Mouse (Mus musculus): ENCODE measurements around the gene Pdcd11. TPM values are rescaled to one million over a fixed set of nuclear protein-coding genes. Genes with fewer than 3 reads are reported as not detected.

Gene Pdcd11
- polyA plus RNA-seq (2011; ENCODE audit: insufficient read depth, insufficient read length, low read depth, missing spikeins): 41.5 and 42.4 TPM in 2 replicates

GRCm38 (mm10) chr19:47090550-47091156 is at the start of gene Pdcd11, which contains the start of gene Usmg5:
TSS of gene Pdcd11 (plus strand) at chr19:47090768.
TSS of gene Usmg5 (minus strand) at chr19:47090647.
- H3K27me3 ChIP-seq (ENCODE audit: control insufficient read depth, insufficient read depth, low read length, poor library complexity, severe bottlenecking): no peaks in the 10 kb centered on the region
- H3K9me3 ChIP-seq (replicated peaks; ENCODE audit: control insufficient read depth, insufficient read depth, low read length, poor library complexity, severe bottlenecking): no peaks in the 10 kb centered on the region
- no peaks in the 10 kb centered on the region for H3K4me1 ChIP-seq (ENCODE audit: control insufficient read depth, insufficient read depth, low read length)
- peak within 1 kb of the TSS; percentile 94 for H3K4me3 ChIP-seq (ENCODE audit: low read depth, low read length)
- H3K27ac ChIP-seq (ENCODE audit: insufficient read depth, low read length): peak within 1 kb of the TSS; percentile 18
- peak within 1 kb of the TSS; percentile 84 for H3K9ac ChIP-seq (ENCODE audit: low read depth, poor library complexity, severe bottlenecking)
- peaks cover 31% of the 10 kb centered on the region for H3K36me3 ChIP-seq (ENCODE audit: control insufficient read depth, insufficient read depth, low read length, poor library complexity, severe bottlenecking)
- TF ChIP-seq POLR2A (IDR thresholded peaks at IDR 0.05; ENCODE audit: insufficient read depth, low read length) (peak; percentile 97), EP300 (IDR thresholded peaks at IDR 0.05; ENCODE audit: insufficient read depth, low read depth, low read length) (no peak)

DNA sequence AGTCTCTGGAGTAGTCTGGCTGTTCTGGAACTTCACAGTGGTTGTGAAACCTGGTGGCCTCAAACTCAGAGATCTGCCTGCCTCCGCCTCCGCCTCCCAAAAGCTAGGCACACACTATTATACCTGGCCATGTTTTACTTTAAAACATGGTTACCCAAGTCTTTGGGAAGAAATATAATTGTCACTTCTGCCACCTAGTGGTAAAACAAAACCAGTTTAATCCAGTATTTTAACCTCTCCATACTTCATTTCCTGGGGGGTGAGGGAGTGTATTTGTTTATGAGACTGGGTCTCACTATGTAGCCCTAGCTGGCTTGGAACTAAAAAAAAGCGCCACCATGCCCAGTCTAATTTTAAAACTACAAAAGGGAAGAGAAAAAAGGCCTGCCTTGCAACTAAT is 47.0 kb upstream of the Pdcd11 start:
- TF ChIP-seq POLR2A (IDR thresholded peaks at IDR 0.05; ENCODE audit: insufficient read depth, low read length) (no peak), CTCF (IDR thresholded peaks at IDR 0.05; ENCODE audit: low read depth, low read length) (no peak), EP300 (IDR thresholded peaks at IDR 0.05; ENCODE audit: insufficient read depth, low read depth, low read length) (no peak)
- Histone ChIP-seq H3K9ac (ENCODE audit: low read depth, poor library complexity, severe bottlenecking) (no peak overlapping the region), H3K4me1 (ENCODE audit: control insufficient read depth, insufficient read depth, low read length) (peaks cover 3% of the 10 kb centered on the region), H3K36me3 (ENCODE audit: control insufficient read depth, insufficient read depth, low read length, poor library complexity, severe bottlenecking) (peaks cover 63% of the 10 kb centered on the region), H3K9me3 (replicated peaks; ENCODE audit: control insufficient read depth, insufficient read depth, low read length, poor library complexity, severe bottlenecking) (no peaks in the 10 kb centered on the region), H3K4me3 (ENCODE audit: low read depth, low read length) (no peak overlapping the region), H3K27me3 (ENCODE audit: control insufficient read depth, insufficient read depth, low read length, poor library complexity, severe bottlenecking) (no peaks in the 10 kb centered on the region), H3K27ac (ENCODE audit: insufficient read depth, low read length) (no peak overlapping the region)

DNA sequence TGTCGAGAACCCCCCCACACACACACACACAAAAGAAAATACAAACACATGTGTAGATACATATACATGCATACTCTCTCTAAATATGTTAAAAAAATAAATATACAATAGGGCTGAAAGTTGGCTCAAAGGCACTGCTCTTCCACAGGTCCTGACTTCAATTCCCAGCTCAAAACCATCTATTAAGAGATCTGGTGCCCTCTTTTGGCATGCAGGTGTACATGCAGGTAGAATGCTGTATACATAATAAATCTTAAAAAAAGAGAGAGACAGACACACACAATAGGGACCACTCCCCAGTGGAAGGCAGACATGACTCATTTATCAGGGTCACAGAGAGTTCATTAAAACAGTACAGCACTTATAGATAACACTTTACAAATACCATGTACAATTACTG is 44.2 kb upstream of the Pdcd11 start:
- H3K36me3 ChIP-seq (ENCODE audit: control insufficient read depth, insufficient read depth, low read length, poor library complexity, severe bottlenecking): peaks cover 44% of the 10 kb centered on the region
- no peaks in the 10 kb centered on the region for H3K9me3 ChIP-seq (replicated peaks; ENCODE audit: control insufficient read depth, insufficient read depth, low read length, poor library complexity, severe bottlenecking)
- H3K4me3 ChIP-seq (ENCODE audit: low read depth, low read length): no peak overlapping the region
- H3K4me1 ChIP-seq (ENCODE audit: control insufficient read depth, insufficient read depth, low read length): peaks cover 1% of the 10 kb centered on the region
- no peak overlapping the region for H3K27ac ChIP-seq (ENCODE audit: insufficient read depth, low read length)
- TF ChIP-seq EP300 (IDR thresholded peaks at IDR 0.05; ENCODE audit: insufficient read depth, low read depth, low read length) (no peak), POLR2A (IDR thresholded peaks at IDR 0.05; ENCODE audit: insufficient read depth, low read length) (no peak), CTCF (IDR thresholded peaks at IDR 0.05; ENCODE audit: low read depth, low read length) (no peak)
- no peak overlapping the region for H3K9ac ChIP-seq (ENCODE audit: low read depth, poor library complexity, severe bottlenecking)
- H3K27me3 ChIP-seq (ENCODE audit: control insufficient read depth, insufficient read depth, low read length, poor library complexity, severe bottlenecking): no peaks in the 10 kb centered on the region

DNA sequence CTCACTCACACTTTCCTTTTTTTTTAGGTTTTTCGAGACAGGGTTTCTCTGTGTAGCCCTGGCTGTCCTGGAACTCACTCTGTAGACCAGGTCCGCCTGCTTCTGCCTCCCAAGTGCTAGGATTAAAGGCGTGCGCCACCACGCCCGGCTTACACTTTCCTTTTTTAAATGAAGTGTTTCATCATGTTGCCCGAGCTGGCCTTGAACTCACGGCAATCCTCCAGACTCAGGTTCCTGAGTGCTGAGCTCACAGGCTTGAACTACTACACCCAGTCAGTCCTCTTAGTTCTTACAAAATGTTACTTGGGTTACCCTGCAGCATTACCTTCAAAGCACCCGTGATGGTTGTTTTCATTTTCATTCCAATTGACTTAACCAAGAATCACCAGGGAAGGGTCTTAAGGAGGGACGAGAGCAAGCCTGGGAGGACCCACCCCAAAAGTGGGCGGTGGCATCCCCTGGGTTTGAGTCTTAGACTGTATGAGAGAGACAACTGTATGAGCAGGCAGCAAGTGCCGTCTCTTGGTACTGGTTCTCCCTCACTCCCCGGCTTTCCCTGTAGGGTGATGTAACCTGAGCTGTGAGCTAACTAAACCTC is 43.2 kb upstream of the Pdcd11 start:
- TF ChIP-seq CTCF (IDR thresholded peaks at IDR 0.05; ENCODE audit: low read depth, low read length) (no peak), EP300 (IDR thresholded peaks at IDR 0.05; ENCODE audit: insufficient read depth, low read depth, low read length) (no peak), POLR2A (IDR thresholded peaks at IDR 0.05; ENCODE audit: insufficient read depth, low read length) (no peak)
- no peak overlapping the region for H3K9ac ChIP-seq (ENCODE audit: low read depth, poor library complexity, severe bottlenecking)
- H3K36me3 ChIP-seq (ENCODE audit: control insufficient read depth, insufficient read depth, low read length, poor library complexity, severe bottlenecking): peaks cover 36% of the 10 kb centered on the region
- no peaks in the 10 kb centered on the region for H3K9me3 ChIP-seq (replicated peaks; ENCODE audit: control insufficient read depth, insufficient read depth, low read length, poor library complexity, severe bottlenecking)
- peaks cover 1% of the 10 kb centered on the region for H3K4me1 ChIP-seq (ENCODE audit: control insufficient read depth, insufficient read depth, low read length)
- no peaks in the 10 kb centered on the region for H3K27me3 ChIP-seq (ENCODE audit: control insufficient read depth, insufficient read depth, low read length, poor library complexity, severe bottlenecking)
- H3K27ac ChIP-seq (ENCODE audit: insufficient read depth, low read length): peak overlapping the region; percentile 59
- no peak overlapping the region for H3K4me3 ChIP-seq (ENCODE audit: low read depth, low read length)

DNA sequence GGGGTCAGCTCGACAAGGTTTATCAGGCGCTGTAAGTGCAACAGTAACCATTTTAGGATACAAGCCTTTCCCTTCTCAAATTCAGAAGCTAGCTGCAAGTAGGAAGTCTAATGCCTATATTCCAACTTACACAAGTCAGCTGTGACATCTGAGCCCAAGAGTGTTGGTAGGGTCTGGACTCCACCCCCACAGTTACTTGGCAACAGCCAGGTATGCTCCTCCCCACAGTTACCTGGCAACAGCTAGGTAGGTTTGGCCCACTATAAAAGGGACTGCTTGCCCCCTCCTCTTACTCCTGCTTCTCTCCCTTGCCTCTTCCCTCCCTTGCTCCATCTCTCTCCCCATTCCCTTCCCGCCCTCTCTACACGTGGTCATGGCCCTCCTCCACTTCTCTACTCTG is 41.5 kb upstream of the Pdcd11 start:
- H3K9me3 ChIP-seq (replicated peaks; ENCODE audit: control insufficient read depth, insufficient read depth, low read length, poor library complexity, severe bottlenecking): no peaks in the 10 kb centered on the region
- TF ChIP-seq EP300 (IDR thresholded peaks at IDR 0.05; ENCODE audit: insufficient read depth, low read depth, low read length) (no peak), CTCF (IDR thresholded peaks at IDR 0.05; ENCODE audit: low read depth, low read length) (no peak), POLR2A (IDR thresholded peaks at IDR 0.05; ENCODE audit: insufficient read depth, low read length) (peak; percentile 14)
- peak overlapping the region; percentile 18; the same call in 1 of the 2 replicates for H3K4me3 ChIP-seq (ENCODE audit: low read depth, low read length)
- peaks cover 1% of the 10 kb centered on the region for H3K4me1 ChIP-seq (ENCODE audit: control insufficient read depth, insufficient read depth, low read length)
- no peak overlapping the region for H3K27ac ChIP-seq (ENCODE audit: insufficient read depth, low read length)
- H3K27me3 ChIP-seq (ENCODE audit: control insufficient read depth, insufficient read depth, low read length, poor library complexity, severe bottlenecking): no peaks in the 10 kb centered on the region
- 0 out of 2 replicates have a peak overlapping the region, but pooled peaks have one; percentile 88 for H3K9ac ChIP-seq (ENCODE audit: low read depth, poor library complexity, severe bottlenecking)
- peaks cover 23% of the 10 kb centered on the region for H3K36me3 ChIP-seq (ENCODE audit: control insufficient read depth, insufficient read depth, low read length, poor library complexity, severe bottlenecking)

DNA sequence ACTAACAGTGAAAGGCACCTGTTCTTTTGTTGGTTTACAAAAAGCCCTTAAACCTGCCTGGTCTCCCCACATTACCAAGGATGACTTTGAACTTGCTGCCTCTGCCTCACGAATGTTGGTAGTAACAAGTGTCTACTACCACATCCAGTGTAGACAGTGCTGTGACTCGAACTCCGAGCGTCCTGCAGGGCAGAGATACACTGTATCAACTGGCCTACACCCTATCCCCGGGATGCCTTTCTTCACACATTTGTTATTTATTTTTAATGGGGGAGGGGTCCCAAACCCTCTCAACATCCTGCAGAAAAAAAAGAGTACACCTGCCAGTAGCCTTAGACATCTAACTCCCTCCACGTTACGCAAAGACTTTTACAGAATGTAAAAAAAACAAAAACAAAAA is 40.7 kb upstream of the Pdcd11 start:
- H3K9ac ChIP-seq (ENCODE audit: low read depth, poor library complexity, severe bottlenecking): peak overlapping the region; percentile 88
- H3K9me3 ChIP-seq (replicated peaks; ENCODE audit: control insufficient read depth, insufficient read depth, low read length, poor library complexity, severe bottlenecking): no peaks in the 10 kb centered on the region
- no peaks in the 10 kb centered on the region for H3K27me3 ChIP-seq (ENCODE audit: control insufficient read depth, insufficient read depth, low read length, poor library complexity, severe bottlenecking)
- no peak overlapping the region for H3K27ac ChIP-seq (ENCODE audit: insufficient read depth, low read length)
- peaks cover 1% of the 10 kb centered on the region for H3K4me1 ChIP-seq (ENCODE audit: control insufficient read depth, insufficient read depth, low read length)
- TF ChIP-seq CTCF (IDR thresholded peaks at IDR 0.05; ENCODE audit: low read depth, low read length): no peak
- no peak for TF ChIP-seq EP300 (IDR thresholded peaks at IDR 0.05; ENCODE audit: insufficient read depth, low read depth, low read length)
- TF ChIP-seq POLR2A (IDR thresholded peaks at IDR 0.05; ENCODE audit: insufficient read depth, low read length): no peak
- peaks cover 18% of the 10 kb centered on the region for H3K36me3 ChIP-seq (ENCODE audit: control insufficient read depth, insufficient read depth, low read length, poor library complexity, severe bottlenecking)
- peak overlapping the region; percentile 91 for H3K4me3 ChIP-seq (ENCODE audit: low read depth, low read length)

Data from ES-Bruce4 (cell line).